Mouse (Mus musculus) CH12.LX (cell line): ENCODE results near the gene Ccdc122. TPM values are rescaled to one million over a fixed set of nuclear protein-coding genes. Genes with fewer than 3 reads are reported as not detected.
"Not testable (repeated sequence)": the region's sequence is repeated elsewhere in the genome, so short reads cannot be mapped to it uniquely, and the experiment has no call there.

ENCODE experiments used
- DNase-seq: peaks from one replicate; pipeline ENCODE4 v3.0.0-alpha.2; 2013; ENCODE audit errors: extremely low read depth
- H3K27ac ChIP-seq: 2 replicates; pipeline ENCODE4 v1.5.1; 2012; ENCODE audit warnings: low read depth, mild to moderate bottlenecking, control low read depth, moderate library complexity; ENCODE audit not compliant: insufficient read depth
- H3K27me3 ChIP-seq: replicated peaks from 2 replicates; pipeline ENCODE3; 2012; ENCODE audit warnings: inconsistent platforms
- H3K36me3 ChIP-seq, 2 experiments: replicated peaks in 1 of 2; 2 replicates each; pipeline versions ENCODE3 to v1.6.1; 2012; ENCODE audit warnings: inconsistent platforms in 1 of 2, low read length in 1 of 2, mild to moderate bottlenecking in 1 of 2, mixed read lengths in 1 of 2, moderate library complexity in 1 of 2; ENCODE audit not compliant: control insufficient read depth in 1 of 2, insufficient read depth in 1 of 2
- H3K4me1 ChIP-seq, 2 experiments: 2 replicates each; pipeline ENCODE4 v1.6.1; 2012; ENCODE audit warnings: inconsistent platforms in 1 of 2, moderate library complexity in 1 of 2; ENCODE audit not compliant: insufficient read depth in 2 of 2, control insufficient read depth in 1 of 2
- H3K4me2 ChIP-seq: 2 replicates; pipeline ENCODE4 v1.6.1; 2012; ENCODE audit warnings: low read depth, mild to moderate bottlenecking, control low read depth; ENCODE audit not compliant: poor library complexity, insufficient read depth, severe bottlenecking
- H3K4me3 ChIP-seq, 3 experiments: fragments of 150-350 bp in 1 of 3; sonication (generic) in 1 of 3; replicated peaks in 1 of 3; 2 replicates each; pipeline versions ENCODE3 to v1.5.1; 2011 to 2012; ENCODE audit warnings: low read depth in 2 of 3, low read length in 2 of 3, mild to moderate bottlenecking in 2 of 3, moderate library complexity in 2 of 3, control low read depth in 1 of 3, improper control_type of control experiment in 1 of 3, inconsistent platforms in 1 of 3, mixed read lengths in 1 of 3; ENCODE audit not compliant: poor library complexity in 1 of 3
- H3K79me2 ChIP-seq: replicated peaks from 2 replicates; pipeline ENCODE4 v1.6.1; 2012; ENCODE audit warnings: mild to moderate bottlenecking, moderate library complexity; ENCODE audit not compliant: control insufficient read depth, poor library complexity, insufficient read depth, severe bottlenecking; ENCODE audit errors: extremely low read depth
- H3K9ac ChIP-seq: 2 replicates; pipeline ENCODE4 v1.6.1; 2012; ENCODE audit warnings: low read depth, mild to moderate bottlenecking, control low read depth, moderate library complexity; ENCODE audit not compliant: insufficient read depth
- H3K9me3 ChIP-seq: replicated peaks from 2 replicates; pipeline ENCODE3; 2012; ENCODE audit warnings: low read length, inconsistent platforms, mixed read lengths
- BHLHE40 ChIP-seq: IDR thresholded peaks from 2 replicates; pipeline ENCODE4 v1.6.1; 2011; ENCODE audit warnings: mild to moderate bottlenecking, low read depth, low read length, improper control_type of control experiment
- CHD2 ChIP-seq: IDR thresholded peaks from 2 replicates; pipeline ENCODE4 v1.6.1; 2011; ENCODE audit warnings: low read length, improper control_type of control experiment
- CTCF ChIP-seq, 2 experiments: IDR thresholded peaks in 1 of 2; conservative IDR thresholded peaks in 1 of 2; 2 replicates each; pipeline ENCODE4 v1.5.1; 2011 to 2012; ENCODE audit warnings: low read depth in 2 of 2, low read length in 2 of 2, improper control_type of control experiment in 1 of 2, inconsistent platforms in 1 of 2, mild to moderate bottlenecking in 1 of 2, moderate library complexity in 1 of 2
- ELF1 ChIP-seq: IDR thresholded peaks from 2 replicates; pipeline ENCODE4 v1.6.1; 2014; ENCODE audit warnings: low read depth, mild to moderate bottlenecking, inconsistent platforms, low read length, improper control_type of control experiment
- EP300 ChIP-seq: IDR thresholded peaks from 2 replicates; pipeline ENCODE4 v1.6.1; 2011; ENCODE audit warnings: low read length, improper control_type of control experiment
- ETS1 ChIP-seq: conservative IDR thresholded peaks from 2 replicates; pipeline ENCODE4 v1.6.1; 2012; ENCODE audit warnings: low read depth, mild to moderate bottlenecking, inconsistent platforms, low read length, improper control_type of control experiment, moderate library complexity
- GABPA ChIP-seq: IDR thresholded peaks from 2 replicates; pipeline ENCODE4 v1.6.1; 2012; ENCODE audit warnings: low read depth, low read length, improper control_type of control experiment, inconsistent platforms; ENCODE audit not compliant: insufficient replicate concordance
- IRF4 ChIP-seq: IDR thresholded peaks from 2 replicates; pipeline ENCODE4 v1.6.1; 2014; ENCODE audit warnings: low read depth, mild to moderate bottlenecking, inconsistent platforms, low read length, improper control_type of control experiment
- JUND ChIP-seq: conservative IDR thresholded peaks from 2 replicates; pipeline ENCODE4 v1.6.1; 2011; ENCODE audit warnings: low read depth, low read length, improper control_type of control experiment
- KAT2A ChIP-seq: IDR thresholded peaks from 2 replicates; pipeline ENCODE4 v1.6.1; 2012; ENCODE audit warnings: low read length, improper control_type of control experiment, inconsistent platforms; ENCODE audit not compliant: insufficient replicate concordance
- MAX ChIP-seq: IDR thresholded peaks from 2 replicates; pipeline ENCODE4 v1.6.1; 2011; ENCODE audit warnings: low read length, improper control_type of control experiment
- MAZ ChIP-seq: IDR thresholded peaks from 2 replicates; pipeline ENCODE4 v1.6.1; 2012; ENCODE audit warnings: low read depth, mild to moderate bottlenecking, inconsistent platforms, low read length, improper control_type of control experiment, moderate library complexity
- MEF2A ChIP-seq: IDR thresholded peaks from 2 replicates; pipeline ENCODE4 v1.6.1; 2014; ENCODE audit warnings: low read depth, mild to moderate bottlenecking, inconsistent platforms, low read length, improper control_type of control experiment, borderline replicate concordance
- MXI1 ChIP-seq: IDR thresholded peaks from 2 replicates; pipeline ENCODE4 v1.6.1; 2011; ENCODE audit warnings: mild to moderate bottlenecking, low read depth, low read length, improper control_type of control experiment
- NRF1 ChIP-seq: IDR thresholded peaks from 2 replicates; pipeline ENCODE4 v1.6.1; 2014; ENCODE audit warnings: low read depth, mild to moderate bottlenecking, inconsistent platforms, low read length, improper control_type of control experiment, moderate library complexity
- POLR2AphosphoS2 ChIP-seq: IDR thresholded peaks from 2 replicates; pipeline ENCODE4 v1.6.1; 2011; ENCODE audit warnings: low read depth, low read length, improper control_type of control experiment
- SMC3 ChIP-seq: IDR thresholded peaks from 2 replicates; pipeline ENCODE4 v1.6.1; 2011; ENCODE audit warnings: low read depth, low read length, improper control_type of control experiment
- UBTF ChIP-seq: IDR thresholded peaks from 2 replicates; pipeline ENCODE4 v1.6.1; 2012; ENCODE audit warnings: low read depth, mild to moderate bottlenecking, inconsistent platforms, low read length, improper control_type of control experiment, moderate library complexity
- USF2 ChIP-seq: conservative IDR thresholded peaks from 2 replicates; pipeline ENCODE4 v1.6.1; 2011; ENCODE audit warnings: low read depth, low read length, improper control_type of control experiment
- ZC3H11A ChIP-seq: IDR thresholded peaks from 2 replicates; pipeline ENCODE4 v1.6.1; 2012; ENCODE audit warnings: low read depth, mild to moderate bottlenecking, inconsistent platforms, low read length, improper control_type of control experiment
- ZKSCAN1 ChIP-seq: IDR thresholded peaks from 2 replicates; pipeline ENCODE4 v1.6.1; 2012; ENCODE audit warnings: low read depth, inconsistent platforms, low read length, improper control_type of control experiment, borderline replicate concordance
- ZNF384 ChIP-seq: IDR thresholded peaks from 2 replicates; pipeline ENCODE4 v1.6.1; 2012; ENCODE audit warnings: low read depth, low read length, improper control_type of control experiment, inconsistent platforms
- dilution Hi-C: fragments of 300-500 bp; cut with MboI; formaldehyde crosslinking; loops from 2 replicates; pipeline ENCODE4 v1.14.3; 2020; ENCODE audit warnings: low sequenced_read_pairs; ENCODE audit not compliant: extremely low pct_unique_long_range_greater_than_20kb, extremely low pct_ligation_motif_present
- in situ Hi-C: fragments of 300-500 bp; cut with MboI; formaldehyde crosslinking; loops from 3 replicates; pipeline ENCODE4 v1.14.3; 2019; ENCODE audit warnings: low sequenced_read_pairs, low pct_ligation_motif_present, low pct_unique_long_range_greater_than_20kb, mixed read lengths
- polyA plus RNA-seq: library from polyadenylated mRNA; unstranded; fragments of >175 nt; gene quantifications from 2 replicates; pipeline ENCODE4 v1.2.1, GENCODE M21; 2012; ENCODE audit warnings: low read depth; ENCODE audit not compliant: insufficient read length
- total RNA-seq, 2 experiments: library from RNA; depleted of rRNA; stranded (reverse); fragments of 300-350 nt in 1 of 2; fragments of >200 nt in 1 of 2; gene quantifications; 2 replicates each; pipeline ENCODE4 v1.2.3; 2012 to 2014

Ccdc122 gene
- total and polyA plus RNA-seq, 3 experiments: 4.7 to 21.8 (median 11.6) TPM

- dilution Hi-C loops, H3K27ac ChIP-seq: not testable (repeated sequence)
Observed at GRCm38 (mm10) chr14:76990351-76990750, 46.2 kb upstream of the Ccdc122 start.

GRCm38 (mm10) chr14:77004740-77005139 is 31.8 kb upstream of the Ccdc122 start:
- dilution Hi-C loops (loop anchor here (25.0 kb wide), 1 partner anchor 517 kb away; no protein-coding TSS in a partner anchor), in situ Hi-C loops (loop anchor here (10.0 to 25.0 kb wide), 3 partner anchors 500 to 1117 kb away; no protein-coding TSS in a partner anchor)
- H3K9ac ChIP-seq: no peak overlapping the region
- H3K4me3 ChIP-seq: no peak overlapping the region
- H3K9me3 ChIP-seq: no peaks in the 10 kb centered on the region
- TF ChIP-seq ELF1 (no peak), CTCF (conservative IDR thresholded peaks at IDR 0.05 in 1 of 2, IDR thresholded peaks at IDR 0.05 in 1 of 2; ENCODE audit: low read depth in 2 of 2, low read length in 2 of 2) (no peak), POLR2AphosphoS2 (no peak), IRF4 (no peak), USF2 (no peak), ETS1 (no peak), ZKSCAN1 (no peak), MAZ (no peak), MXI1 (no peak), BHLHE40 (no peak), NRF1 (no peak), UBTF (no peak), ZC3H11A (no peak), KAT2A (no peak)
- H3K4me2 ChIP-seq: no peak overlapping the region
- no peaks in the 10 kb centered on the region for H3K36me3 ChIP-seq
- no peak for DNase-seq
- no peaks in the 10 kb centered on the region for H3K79me2 ChIP-seq
- H3K27ac ChIP-seq: no peak overlapping the region
- no peaks in the 10 kb centered on the region for H3K27me3 ChIP-seq
- H3K4me1 ChIP-seq: 0 out of 4 replicates have a peak, but pooled peaks cover 0 to 4% of the 10 kb centered on the region in 2 experiments

More at GRCm38 (mm10) chr14:76990351-76990750, 46.2 kb upstream of the Ccdc122 start:
- H3K9me3 ChIP-seq, H3K9ac ChIP-seq, H3K4me1 ChIP-seq, H3K4me2 ChIP-seq, H3K36me3 ChIP-seq, DNase-seq, H3K4me3 ChIP-seq, H3K79me2 ChIP-seq, H3K27me3 ChIP-seq, in situ Hi-C loops: not testable (repeated sequence)

- DNase-seq: no peak
- dilution Hi-C loops (loop anchor here (25.0 kb wide), 1 partner anchor 518 kb away; no protein-coding TSS in a partner anchor), in situ Hi-C loops (loop anchor here (10.0 to 25.0 kb wide), 3 partner anchors 501 to 1118 kb away; no protein-coding TSS in a partner anchor)
- Histone ChIP-seq H3K9me3 (no peaks in the 10 kb centered on the region), H3K9ac (no peak overlapping the region), H3K4me2 (no peak overlapping the region), H3K27ac (no peak overlapping the region), H3K27me3 (no peaks in the 10 kb centered on the region), H3K36me3 (no peaks in the 10 kb centered on the region), H3K4me3 (no peak overlapping the region), H3K4me1 (0 out of 4 replicates have a peak, but pooled peaks cover 0 to 4% of the 10 kb centered on the region in 2 experiments), H3K79me2 (no peaks in the 10 kb centered on the region)
- TF ChIP-seq ZNF384 (no peak), BHLHE40 (no peak), SMC3 (no peak), CHD2 (no peak), MEF2A (no peak), KAT2A (no peak), MAX (no peak), MAZ (no peak), EP300 (no peak), MXI1 (no peak), GABPA (no peak), ELF1 (no peak), JUND (no peak), IRF4 (no peak), UBTF (no peak), ZC3H11A (no peak)
Observed at GRCm38 (mm10) chr14:77005566-77005965, 31.0 kb upstream of the Ccdc122 start.
